Mouse (Mus musculus): Measurements from ENCODE around the gene Ptgfrn. TPM values are rescaled to one million over a fixed set of nuclear protein-coding genes. Genes with fewer than 3 reads are reported as not detected.
A peak's percentile ranks its signal among the peaks of the same experiment; 100 is the strongest.

Ptgfrn gene
- polyA plus RNA-seq, 1 experiment: 5.2 TPM

DNA sequence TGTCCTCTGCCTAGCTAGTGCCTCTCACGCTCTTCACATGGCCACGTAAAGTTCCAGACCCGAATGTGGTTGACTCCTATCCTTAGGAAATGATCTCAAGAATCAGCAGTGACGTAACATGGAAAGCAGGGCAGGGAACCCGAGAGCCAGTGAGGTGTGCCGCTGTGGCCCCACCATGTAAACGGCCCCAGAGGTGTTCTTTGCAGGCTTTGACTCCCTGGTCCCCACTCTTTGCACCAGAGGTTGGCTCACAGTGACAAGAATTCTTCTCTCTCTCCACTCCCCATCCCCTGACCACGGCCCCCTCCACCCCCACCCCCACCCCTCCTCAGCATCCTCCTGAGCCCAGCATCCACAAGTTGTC, 7.3 kb upstream of the Ptgfrn start:
- no peaks in the 10 kb centered on the region for H3K4me1 ChIP-seq (ENCODE audit: control insufficient read depth, insufficient read depth, low read length)
- H3K36me3 ChIP-seq (ENCODE audit: control insufficient read depth, insufficient read depth, low read length): no peaks in the 10 kb centered on the region
- no peak for DNase-seq
- no peak overlapping the region for H3K27ac ChIP-seq (ENCODE audit: insufficient read depth, low read depth, low read length)
- 90% methylated on average over 8 of the region's 8 CpGs for WGBS
- no peaks in the 10 kb centered on the region for H3K27me3 ChIP-seq (replicated peaks; ENCODE audit: control insufficient read depth, insufficient read depth, low read length)
- H3K4me3 ChIP-seq (ENCODE audit: insufficient read depth, low read depth, low read length): no peak overlapping the region
- TF ChIP-seq CTCF (conservative IDR thresholded peaks at IDR 0.05; ENCODE audit: insufficient read depth, insufficient read length, low read depth, low read length) (no peak), POLR2A (IDR thresholded peaks at IDR 0.05; ENCODE audit: low read depth, low read length) (no peak)

DNA sequence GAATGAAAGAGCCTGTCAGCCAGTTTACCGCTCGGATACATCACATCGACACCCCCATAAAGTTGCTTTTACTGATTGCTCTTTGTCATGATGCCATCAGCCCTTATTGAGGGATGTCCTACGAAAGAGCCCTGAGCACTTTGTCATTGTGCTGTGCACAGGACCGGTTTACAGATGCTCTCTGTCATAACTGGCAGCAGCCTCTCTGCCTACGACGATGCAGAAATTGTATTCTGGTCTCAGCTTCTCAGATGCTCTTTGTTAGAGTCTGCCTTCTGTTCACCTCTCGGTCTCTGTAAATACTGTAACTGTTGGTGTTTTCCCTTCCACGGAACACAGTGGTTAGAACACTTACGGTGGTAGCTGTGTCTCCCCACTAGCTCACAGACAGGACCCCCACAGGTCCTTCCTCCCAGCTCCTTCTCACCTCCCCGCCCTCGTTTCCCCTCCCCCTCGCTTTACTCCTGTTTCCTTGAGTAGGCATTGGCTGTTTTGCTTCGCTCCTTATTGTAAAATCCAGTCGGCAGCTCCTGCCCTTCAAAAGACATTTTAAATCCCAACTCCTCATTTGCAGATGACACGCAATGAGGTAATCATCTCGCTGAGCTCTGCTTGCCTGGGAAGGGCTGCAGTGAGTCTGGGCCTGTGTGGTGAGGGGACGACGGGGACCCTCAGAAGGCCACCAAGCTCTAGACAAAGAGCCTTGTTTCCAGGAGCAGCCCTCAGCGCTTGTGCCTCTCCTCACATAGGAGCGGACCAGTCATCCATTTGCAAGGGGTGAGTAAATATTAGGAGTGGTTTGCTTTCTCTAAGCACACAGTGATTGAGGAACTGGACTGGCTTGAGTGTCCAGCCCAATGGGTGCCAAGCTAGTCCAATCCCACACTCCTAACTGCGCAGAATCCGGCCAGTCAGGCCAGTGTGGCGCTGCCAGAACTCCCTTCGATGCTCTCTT, 6.6 kb upstream of the Ptgfrn start:
- H3K27me3 ChIP-seq (replicated peaks; ENCODE audit: control insufficient read depth, insufficient read depth, low read length): no peaks in the 10 kb centered on the region
- no peaks in the 10 kb centered on the region for H3K36me3 ChIP-seq (ENCODE audit: control insufficient read depth, insufficient read depth, low read length)
- no peak for DNase-seq
- no peak overlapping the region for H3K27ac ChIP-seq (ENCODE audit: insufficient read depth, low read depth, low read length)
- no peaks in the 10 kb centered on the region for H3K4me1 ChIP-seq (ENCODE audit: control insufficient read depth, insufficient read depth, low read length)
- no peak for TF ChIP-seq CTCF (conservative IDR thresholded peaks at IDR 0.05; ENCODE audit: insufficient read depth, insufficient read length, low read depth, low read length)
- no peak for TF ChIP-seq POLR2A (IDR thresholded peaks at IDR 0.05; ENCODE audit: low read depth, low read length)
- 50% methylated on average over 25 of the region's 25 CpGs for whole genome bisulfite sequencing
- no peak overlapping the region for H3K4me3 ChIP-seq (ENCODE audit: insufficient read depth, low read depth, low read length)

DNA sequence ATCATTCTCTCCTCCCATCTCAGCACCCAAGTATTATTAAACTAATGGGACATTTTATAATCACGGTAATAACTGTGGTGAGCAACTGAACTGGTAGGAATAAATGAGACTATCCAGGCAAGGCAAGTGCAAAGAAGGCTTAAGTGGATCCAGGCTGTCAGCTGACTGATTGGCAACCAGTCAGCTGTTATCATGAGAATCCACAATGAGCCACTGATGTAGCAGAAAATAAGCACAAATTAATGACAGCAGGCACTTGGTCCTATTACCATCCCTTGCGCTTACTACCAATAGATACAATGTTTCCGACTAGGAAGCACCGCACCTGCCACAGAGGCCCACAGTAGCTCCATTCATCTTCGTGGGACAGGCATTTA, 2.4 kb upstream of the Ptgfrn start:
- Histone ChIP-seq H3K4me3 (ENCODE audit: insufficient read depth, low read depth, low read length) (no peak overlapping the region), H3K27ac (ENCODE audit: insufficient read depth, low read depth, low read length) (no peak overlapping the region), H3K36me3 (ENCODE audit: control insufficient read depth, insufficient read depth, low read length) (no peaks in the 10 kb centered on the region), H3K4me1 (ENCODE audit: control insufficient read depth, insufficient read depth, low read length) (no peaks in the 10 kb centered on the region), H3K27me3 (replicated peaks; ENCODE audit: control insufficient read depth, insufficient read depth, low read length) (no peaks in the 10 kb centered on the region)
- 92% methylated on average over 5 of the region's 5 CpGs for WGBS
- TF ChIP-seq CTCF (conservative IDR thresholded peaks at IDR 0.05; ENCODE audit: insufficient read depth, insufficient read length, low read depth, low read length) (no peak), POLR2A (IDR thresholded peaks at IDR 0.05; ENCODE audit: low read depth, low read length) (no peak)
- DNase-seq: no peak

DNA sequence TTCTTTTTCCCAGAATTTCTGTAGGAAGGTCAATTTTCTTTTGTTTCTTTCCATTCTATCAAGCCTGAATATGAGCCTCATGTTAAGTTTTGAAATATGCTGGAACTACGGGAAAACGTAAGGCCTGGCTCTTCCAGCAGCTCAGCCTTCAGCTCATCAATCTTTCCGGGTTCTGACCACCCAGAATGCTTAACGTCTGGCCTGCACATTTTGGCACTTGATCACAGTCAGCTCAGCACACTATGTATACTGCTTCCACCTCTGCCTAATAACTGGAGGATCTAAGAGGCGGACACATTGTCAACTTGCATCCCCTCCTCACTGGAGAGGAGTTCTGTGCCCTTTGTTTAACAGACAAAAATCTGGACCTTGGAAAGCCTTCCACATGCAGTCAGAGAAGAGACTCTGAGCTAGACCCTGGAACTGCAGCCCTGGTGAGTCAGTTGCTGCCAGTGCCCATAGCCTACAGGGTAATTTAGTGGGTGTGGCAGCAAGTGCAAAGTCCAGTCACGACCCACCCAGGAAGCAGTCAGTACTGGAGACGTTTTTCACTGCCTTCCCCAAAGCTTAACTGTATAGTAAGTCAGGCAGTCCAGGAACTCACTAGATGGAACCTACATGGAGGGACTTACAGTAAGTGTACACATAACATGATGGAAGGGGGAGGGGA, 1.9 kb upstream of the Ptgfrn start:
- Histone ChIP-seq H3K27ac (ENCODE audit: insufficient read depth, low read depth, low read length) (no peak overlapping the region), H3K4me3 (ENCODE audit: insufficient read depth, low read depth, low read length) (no peak overlapping the region), H3K4me1 (ENCODE audit: control insufficient read depth, insufficient read depth, low read length) (no peaks in the 10 kb centered on the region), H3K27me3 (replicated peaks; ENCODE audit: control insufficient read depth, insufficient read depth, low read length) (no peaks in the 10 kb centered on the region), H3K36me3 (ENCODE audit: control insufficient read depth, insufficient read depth, low read length) (no peaks in the 10 kb centered on the region)
- 58% methylated on average over 7 of the region's 7 CpGs for WGBS
- DNase-seq: no peak
- no peak for TF ChIP-seq POLR2A (IDR thresholded peaks at IDR 0.05; ENCODE audit: low read depth, low read length)
- no peak for TF ChIP-seq CTCF (conservative IDR thresholded peaks at IDR 0.05; ENCODE audit: insufficient read depth, insufficient read length, low read depth, low read length)

DNA sequence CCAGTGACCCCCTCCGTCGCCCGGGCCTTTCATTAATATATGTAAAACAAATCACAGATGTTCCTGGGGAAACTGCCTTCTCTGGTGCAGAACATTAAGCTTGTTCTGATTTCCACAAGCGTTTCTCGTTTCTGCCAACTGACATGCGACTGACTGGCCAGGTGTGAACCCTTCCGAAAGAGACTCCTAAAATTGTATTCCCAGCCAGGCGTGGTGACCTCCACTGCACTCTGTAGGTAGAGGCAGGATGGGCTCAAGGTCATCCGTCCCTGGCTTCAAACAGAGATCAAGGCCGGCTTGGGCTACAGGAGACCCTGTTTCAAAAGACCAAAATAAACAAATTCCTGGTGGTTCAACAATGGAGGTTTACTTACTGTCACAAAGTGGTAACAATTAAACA, 1.2 kb upstream of the Ptgfrn start:
- no peaks in the 10 kb centered on the region for H3K4me1 ChIP-seq (ENCODE audit: control insufficient read depth, insufficient read depth, low read length)
- H3K36me3 ChIP-seq (ENCODE audit: control insufficient read depth, insufficient read depth, low read length): no peaks in the 10 kb centered on the region
- H3K27me3 ChIP-seq (replicated peaks; ENCODE audit: control insufficient read depth, insufficient read depth, low read length): no peaks in the 10 kb centered on the region
- TF ChIP-seq CTCF (conservative IDR thresholded peaks at IDR 0.05; ENCODE audit: insufficient read depth, insufficient read length, low read depth, low read length) (no peak), POLR2A (IDR thresholded peaks at IDR 0.05; ENCODE audit: low read depth, low read length) (no peak)
- H3K27ac ChIP-seq (ENCODE audit: insufficient read depth, low read depth, low read length): no peak overlapping the region
- WGBS: 77% methylated on average over 10 of the region's 10 CpGs
- DNase-seq: no peak
- no peak overlapping the region for H3K4me3 ChIP-seq (ENCODE audit: insufficient read depth, low read depth, low read length)

DNA sequence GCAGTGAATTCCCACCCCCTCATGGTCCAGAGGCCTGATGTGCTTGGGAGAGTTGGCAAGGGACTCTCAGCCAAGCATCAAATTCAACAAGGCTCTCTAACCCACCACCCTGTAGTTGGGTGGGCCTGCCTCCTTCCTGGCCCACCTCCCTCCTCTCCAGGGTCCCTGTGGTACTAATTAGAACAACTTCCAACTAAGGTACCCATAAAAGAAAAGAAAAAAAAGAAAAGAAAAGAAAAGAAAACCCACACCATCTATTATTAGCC, 693 bp upstream of the Ptgfrn start:
- Histone ChIP-seq H3K27me3 (replicated peaks; ENCODE audit: control insufficient read depth, insufficient read depth, low read length) (no peaks in the 10 kb centered on the region), H3K4me1 (ENCODE audit: control insufficient read depth, insufficient read depth, low read length) (no peaks in the 10 kb centered on the region), H3K4me3 (ENCODE audit: insufficient read depth, low read depth, low read length) (no peak overlapping the region), H3K27ac (ENCODE audit: insufficient read depth, low read depth, low read length) (no peak overlapping the region), H3K36me3 (ENCODE audit: control insufficient read depth, insufficient read depth, low read length) (no peaks in the 10 kb centered on the region)
- TF ChIP-seq POLR2A (IDR thresholded peaks at IDR 0.05; ENCODE audit: low read depth, low read length): no peak
- no peak for TF ChIP-seq CTCF (conservative IDR thresholded peaks at IDR 0.05; ENCODE audit: insufficient read depth, insufficient read length, low read depth, low read length)
- DNase-seq: no peak

DNA sequence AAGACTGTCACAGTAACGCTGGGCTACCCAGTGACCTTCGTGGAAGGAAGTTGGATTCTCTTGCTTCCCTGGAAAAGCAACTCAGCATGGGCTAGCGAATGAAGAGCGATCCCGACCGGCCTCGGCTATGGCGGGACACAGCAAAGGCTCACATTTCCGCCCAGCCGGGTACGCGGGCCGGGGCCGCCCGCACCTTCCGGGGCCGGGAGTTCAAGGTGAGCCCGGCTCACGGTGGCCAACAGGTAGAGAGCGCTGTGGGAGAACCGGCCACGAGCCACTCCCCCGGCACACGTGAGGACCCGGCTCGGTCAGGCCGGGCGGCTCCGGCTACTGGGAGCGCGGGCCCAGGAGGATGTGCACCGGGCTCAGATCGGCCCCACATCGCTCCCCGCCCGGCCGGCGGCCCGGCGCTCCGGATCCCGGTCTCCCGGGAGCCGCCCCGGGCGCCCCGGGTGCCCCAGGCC, 488 bp downstream of the Ptgfrn start:
- H3K27me3 ChIP-seq (replicated peaks; ENCODE audit: control insufficient read depth, insufficient read depth, low read length): no peaks in the 10 kb centered on the region
- WGBS: under 1% methylated on average over 43 of the region's 47 CpGs

More for the DNA sequence above, 488 bp downstream of the Ptgfrn start:
- Histone ChIP-seq H3K27ac (ENCODE audit: insufficient read depth, low read depth, low read length) (no peak overlapping the region), H3K36me3 (ENCODE audit: control insufficient read depth, insufficient read depth, low read length) (no peaks in the 10 kb centered on the region), H3K4me3 (ENCODE audit: insufficient read depth, low read depth, low read length) (peak overlapping the region; percentile 47), H3K4me1 (ENCODE audit: control insufficient read depth, insufficient read depth, low read length) (no peaks in the 10 kb centered on the region)
- peak; percentile 59 for DNase-seq
- TF ChIP-seq CTCF (conservative IDR thresholded peaks at IDR 0.05; ENCODE audit: insufficient read depth, insufficient read length, low read depth, low read length) (no peak), POLR2A (IDR thresholded peaks at IDR 0.05; ENCODE audit: low read depth, low read length) (no peak)
